Mouse (Mus musculus): ENCODE results near the gene Cep57l1.
"Not testable (repeated sequence)": the region's sequence is repeated elsewhere in the genome, so short reads cannot be mapped to it uniquely, and the experiment has no call there.

The Cep57l1 gene

GRCm38 (mm10) chr10:41809771-41810563, at the start of gene Cep57l1, which contains the start of gene Sesn1:
Gene Cep57l1 (minus strand): TSS chr10:41809871.
Gene Sesn1 (plus strand): TSS chr10:41809935.
- peak; percentile 94 for DNase-seq

GRCm38 (mm10) chr10:41848721-41849120, 39.0 kb upstream of the Cep57l1 start:
- no peak for DNase-seq

- DNase-seq, result no peak
Observed at GRCm38 (mm10) chr10:41847737-41848136, 38.1 kb upstream of the Cep57l1 start.

- DNase-seq, result no peak
Observed at GRCm38 (mm10) chr10:41838911-41839310, 29.2 kb upstream of the Cep57l1 start.

- DNase-seq, result no peak
Observed at GRCm38 (mm10) chr10:41834131-41834530, 24.5 kb upstream of the Cep57l1 start.

GRCm38 (mm10) chr10:41832191-41832590, 22.5 kb upstream of the Cep57l1 start:
- DNase-seq, result no peak

GRCm38 (mm10) chr10:41830851-41831522, 21.3 kb upstream of the Cep57l1 start:
- peak; percentile 61 for DNase-seq

GRCm38 (mm10) chr10:41830445-41830844, 20.8 kb upstream of the Cep57l1 start:
- DNase-seq, result no peak

- no peak for DNase-seq
Observed at GRCm38 (mm10) chr10:41829980-41830379, 20.3 kb upstream of the Cep57l1 start.

- no peak for DNase-seq
Observed at GRCm38 (mm10) chr10:41829191-41829590, 19.5 kb upstream of the Cep57l1 start.

- no peak for DNase-seq
Observed at GRCm38 (mm10) chr10:41827784-41828183, 18.1 kb upstream of the Cep57l1 start.

- no peak for DNase-seq
Observed at GRCm38 (mm10) chr10:41826526-41827116, 16.9 kb upstream of the Cep57l1 start.

GRCm38 (mm10) chr10:41825996-41826395, 16.3 kb upstream of the Cep57l1 start:
- no peak for DNase-seq

- no peak for DNase-seq
Observed at GRCm38 (mm10) chr10:41825041-41825440, 15.4 kb upstream of the Cep57l1 start.

GRCm38 (mm10) chr10:41823916-41824315, 14.2 kb upstream of the Cep57l1 start:
- no peak for DNase-seq

- not testable (repeated sequence) for DNase-seq
Observed at GRCm38 (mm10) chr10:41823282-41823675, 13.6 kb upstream of the Cep57l1 start.

GRCm38 (mm10) chr10:41822573-41823281, 13.1 kb upstream of the Cep57l1 start:
- no peak for DNase-seq

GRCm38 (mm10) chr10:41821171-41821570, 11.5 kb upstream of the Cep57l1 start:
- no peak for DNase-seq

- no peak for DNase-seq
Observed at GRCm38 (mm10) chr10:41820401-41820800, 10.7 kb upstream of the Cep57l1 start.

GRCm38 (mm10) chr10:41819307-41819706, 9.6 kb upstream of the Cep57l1 start:
- DNase-seq, result no peak

GRCm38 (mm10) chr10:41818733-41819070, 9.0 kb upstream of the Cep57l1 start:
- not testable (repeated sequence) for DNase-seq

GRCm38 (mm10) chr10:41818036-41818732, 8.5 kb upstream of the Cep57l1 start:
- no peak for DNase-seq

GRCm38 (mm10) chr10:41816516-41816915, 6.8 kb upstream of the Cep57l1 start:
- no peak for DNase-seq

Data from liver (tissue).